Mouse (Mus musculus) embryonic facial prominence, embryonic 12.5 days (tissue): ENCODE data around the gene Gm3317. TPM values are rescaled to one million over a fixed set of nuclear protein-coding genes. Genes with fewer than 3 reads are reported as not detected.
"Not testable (repeated sequence)": the region's sequence is repeated elsewhere in the genome, so short reads cannot be mapped to it uniquely, and the experiment has no call there.

Experiments used
- ATAC-seq: fragments of 200-750 bp; cut with Nextera tagmentation; 2 replicates; pipeline ENCODE4 v1.8.0; 2017; ENCODE audit not compliant: insufficient number of reproducible peaks, insufficient read depth, low FRiP score, low TSS enrichment
- H3K27ac ChIP-seq: fragments of 300-500 bp; sonication (generic); 2 replicates; pipeline ENCODE4 v1.5.1; 2016; ENCODE audit warnings: mild to moderate bottlenecking
- H3K27me3 ChIP-seq: fragments of 300-500 bp; sonication (generic); 2 replicates; pipeline ENCODE4 v1.6.1; 2016; ENCODE audit warnings: mild to moderate bottlenecking, moderate library complexity
- H3K36me3 ChIP-seq: fragments of 300-500 bp; sonication (generic); 2 replicates; pipeline ENCODE4 v1.6.1; 2016; ENCODE audit warnings: mild to moderate bottlenecking
- H3K4me1 ChIP-seq: fragments of 300-500 bp; sonication (generic); 2 replicates; pipeline ENCODE4 v1.6.1; 2016
- H3K4me2 ChIP-seq: fragments of 300-500 bp; sonication (generic); replicated peaks from 2 replicates; pipeline ENCODE4 v1.6.1; 2016; ENCODE audit warnings: mild to moderate bottlenecking, moderate library complexity
- H3K4me3 ChIP-seq: fragments of 300-500 bp; sonication (generic); 2 replicates; pipeline ENCODE4 v1.5.1; 2016; ENCODE audit warnings: mild to moderate bottlenecking
- H3K9ac ChIP-seq: fragments of 300-500 bp; sonication (generic); 2 replicates; pipeline ENCODE4 v1.6.1; 2016; ENCODE audit warnings: mild to moderate bottlenecking, moderate library complexity
- H3K9me3 ChIP-seq: fragments of 300-500 bp; sonication (generic); 2 replicates; pipeline ENCODE4 v1.6.1; 2016; ENCODE audit warnings: mild to moderate bottlenecking, moderate library complexity
- WGBS: fragments of 180-500 bp; shearing (Covaris S2); methylation state at CpG from one replicate; pipeline ENCODE4 v1.1.7; 2016; 5-methylcytosine and 5-hydroxymethylcytosine counted together
- polyA plus RNA-seq: library from polyadenylated mRNA; unstranded; fragments of >200 nt; fragmentation: Nextera tagmentation; extraction: Ambion mirVana; gene quantifications from 2 replicates; pipeline ENCODE4 v1.2.1, GENCODE M21; 2016

Gene Gm3317
- not detected in 2 replicates for polyA plus RNA-seq

DNA sequence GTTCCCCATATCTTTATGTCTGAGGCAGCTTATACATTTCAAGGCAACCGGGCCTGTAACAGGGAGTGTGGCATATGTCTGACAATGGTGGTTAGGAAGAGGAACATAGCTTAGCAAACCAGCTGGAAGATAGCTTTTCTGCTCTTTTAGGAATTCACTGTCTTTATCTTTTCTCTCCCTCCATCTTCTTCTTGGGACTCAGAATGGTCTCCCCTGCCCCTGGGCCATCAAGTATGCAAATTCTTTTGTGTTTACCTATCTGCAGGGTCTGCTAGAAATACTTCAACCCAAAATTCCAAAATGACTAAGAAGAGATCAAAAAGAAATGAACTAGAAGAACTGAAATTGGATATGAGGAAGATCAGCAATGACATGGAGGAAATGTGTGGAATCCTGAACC is at the start of gene Gm3317:
TSS of gene Gm3317 (plus strand) at position 301 of the 400 bp plus-strand sequence.
- not testable (repeated sequence) for ATAC-seq, H3K4me2 ChIP-seq, H3K36me3 ChIP-seq, H3K27me3 ChIP-seq, H3K4me1 ChIP-seq, H3K9ac ChIP-seq, H3K27ac ChIP-seq, H3K9me3 ChIP-seq, H3K4me3 ChIP-seq
- no CpG with 5 or more reads among the region's 1 CpGs for WGBS

DNA sequence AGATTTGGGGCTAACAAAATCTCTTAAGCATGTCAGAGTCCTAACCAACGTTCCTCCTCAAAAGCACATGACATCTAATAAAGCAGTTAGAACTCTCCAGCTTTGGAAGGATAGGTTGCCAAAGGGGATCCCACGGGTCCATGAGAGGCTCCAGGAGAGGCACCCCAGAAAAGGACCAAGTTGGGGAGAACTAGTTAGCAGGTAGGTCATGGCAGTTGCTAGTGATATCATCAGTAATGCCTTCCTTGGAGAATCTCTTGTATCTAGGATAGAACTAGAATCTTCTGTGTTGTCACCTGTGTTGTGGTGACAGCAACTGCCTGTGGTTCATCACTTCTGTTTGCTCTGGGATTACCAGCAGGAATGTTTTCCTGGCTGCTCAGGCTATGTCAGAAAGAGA is 33.1 kb upstream of the Gm3317 start, which contains the start of gene Gm8279:
TSS of gene Gm8279 (plus strand) at position 301 of the 400 bp plus-strand sequence.
- not testable (repeated sequence) for H3K4me3 ChIP-seq, H3K9ac ChIP-seq, H3K4me2 ChIP-seq, H3K9me3 ChIP-seq, H3K36me3 ChIP-seq, H3K27me3 ChIP-seq, H3K4me1 ChIP-seq, ATAC-seq, H3K27ac ChIP-seq
- WGBS = 69% methylated on average over 2 of the region's 2 CpGs

DNA sequence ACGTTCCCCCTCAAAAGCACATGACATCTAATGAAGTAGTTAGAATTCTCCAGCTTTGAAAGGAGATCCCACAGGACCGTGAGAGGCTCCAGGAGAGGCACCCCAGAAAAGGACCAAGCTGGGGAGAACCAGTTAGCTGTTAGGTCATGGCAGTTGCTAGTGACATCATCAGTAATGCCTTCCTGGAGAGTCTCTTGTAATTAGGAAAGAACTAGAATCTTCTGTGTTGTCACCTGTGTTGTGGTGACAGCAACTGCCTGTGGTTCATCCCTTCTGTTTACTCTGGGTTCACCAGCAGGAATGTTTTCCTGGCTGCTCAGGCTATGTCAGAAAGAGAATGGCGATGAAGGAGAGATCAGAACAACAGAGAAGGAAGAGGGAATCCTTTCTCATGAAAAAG is 21.2 kb downstream of the Gm3317 start, which contains the start of gene Gm8271:
TSS of gene Gm8271 (plus strand) at position 301 of the 400 bp plus-strand sequence.
- no CpG with 5 or more reads among the region's 3 CpGs for WGBS
- not testable (repeated sequence) for H3K36me3 ChIP-seq, H3K9ac ChIP-seq, H3K4me1 ChIP-seq, H3K9me3 ChIP-seq, H3K4me2 ChIP-seq, H3K27ac ChIP-seq, H3K4me3 ChIP-seq, H3K27me3 ChIP-seq, ATAC-seq

Other genes with a start within 250 kb of the Gm3317 start
- not detected in 2 replicates for gene Gm8297, start 180.6 kb upstream of the Gm3317 start, polyA plus RNA-seq
- gene Gm3298, start 148.6 kb upstream of the Gm3317 start, polyA plus RNA-seq = not detected in 2 replicates
- gene 4930555G01Rik, start 113.9 kb upstream of the Gm3317 start, polyA plus RNA-seq = not detected in 2 replicates
- 1.6 and 1.8 TPM in 2 replicates for gene Gm8281, start 93.5 kb upstream of the Gm3317 start, polyA plus RNA-seq
- gene Gm8279, start 33.0 kb upstream of the Gm3317 start, polyA plus RNA-seq = not detected in 2 replicates
- not detected in 2 replicates for gene Gm8271, start 21.3 kb downstream of the Gm3317 start, polyA plus RNA-seq
- not detected in 2 replicates for gene Gm3526, start 96.0 kb downstream of the Gm3317 start, polyA plus RNA-seq
- not detected in 2 replicates for gene Gm3542, start 170.4 kb downstream of the Gm3317 start, polyA plus RNA-seq
- gene Gm3500, start 224.5 kb downstream of the Gm3317 start, polyA plus RNA-seq = 0.59 TPM in 1 of 2 replicates, not detected in the other